15 mouse cellular contexts compared by ENCODE assay signal in the genomic region with DNA sequence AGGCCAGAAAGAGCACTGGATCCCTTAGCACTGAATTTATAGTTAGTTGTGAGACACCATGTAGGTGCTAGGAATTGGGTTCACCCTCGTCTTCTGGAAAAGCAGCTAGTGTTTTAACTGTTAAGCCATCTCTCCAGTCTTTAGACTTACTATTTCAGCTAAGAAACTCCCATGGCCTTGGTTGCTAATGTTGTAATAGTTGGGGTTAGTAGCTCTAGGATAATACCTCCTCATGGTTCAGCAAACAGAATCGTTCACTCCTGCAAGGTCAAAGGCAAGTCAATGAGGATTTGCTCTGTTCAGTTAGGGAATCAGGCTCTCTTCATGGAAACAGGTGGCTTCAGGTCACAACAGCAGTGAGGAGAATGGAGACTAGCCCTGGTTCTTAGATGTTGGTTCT.
"Had no signal": no experiment of that assay in that cellular context is flagged by ENCODE, and none has a peak within 500 bp of the region (broad histone marks: within the 10 kb centered on the region; RNA-seq: fewer than 3 reads in every experiment).

No protein-coding gene starts in this region.

- H3K9me3 ChIP-seq: neural tube, embryonic 13.5 days; neural tube, embryonic 15.5 days; stomach, embryonic 15.5 days had no signal

- H3K27me3 ChIP-seq: neural tube, embryonic 13.5 days; neural tube, embryonic 15.5 days; stomach, embryonic 15.5 days had no signal

- H3K4me1 ChIP-seq: neural tube, embryonic 13.5 days; neural tube, embryonic 15.5 days; stomach, embryonic 15.5 days had no signal

- DNase-seq: right cerebral cortex, adult 18-20 months; right cerebral cortex, postnatal 14 days; right cerebral cortex, postnatal 25 days; right cerebral cortex, postnatal 4 days; spleen, adult 18-20 months; thymus, adult 18-20 months; thymus, adult 2 months; thymus, postnatal 14 days; thymus, postnatal 25 days; thymus, postnatal 36 days; thymus, postnatal 4 days had no signal

- H3K36me3 ChIP-seq: neural tube, embryonic 13.5 days; neural tube, embryonic 15.5 days; stomach, embryonic 15.5 days had no signal

- H3K4me3 ChIP-seq: neural tube, embryonic 13.5 days; neural tube, embryonic 15.5 days; stomach, embryonic 15.5 days had no signal

- H3K9ac ChIP-seq: neural tube, embryonic 13.5 days; neural tube, embryonic 15.5 days; stomach, embryonic 15.5 days had no signal

- H3K27ac ChIP-seq: neural tube, embryonic 13.5 days; neural tube, embryonic 15.5 days; stomach, embryonic 15.5 days; stomach, postnatal 0 days had no signal

- H3K4me2 ChIP-seq: neural tube, embryonic 13.5 days; neural tube, embryonic 15.5 days; stomach, embryonic 15.5 days had no signal
